Mouse (Mus musculus): Measurements from ENCODE around the gene Nog. TPM values are rescaled to one million over a fixed set of nuclear protein-coding genes. Genes with fewer than 3 reads are reported as not detected.
A peak's percentile ranks its signal among the peaks of the same experiment; 100 is the strongest.

The Nog gene
- total RNA-seq, 2 experiments from 2014 or later, result 13.0 to 13.7 TPM

DNA sequence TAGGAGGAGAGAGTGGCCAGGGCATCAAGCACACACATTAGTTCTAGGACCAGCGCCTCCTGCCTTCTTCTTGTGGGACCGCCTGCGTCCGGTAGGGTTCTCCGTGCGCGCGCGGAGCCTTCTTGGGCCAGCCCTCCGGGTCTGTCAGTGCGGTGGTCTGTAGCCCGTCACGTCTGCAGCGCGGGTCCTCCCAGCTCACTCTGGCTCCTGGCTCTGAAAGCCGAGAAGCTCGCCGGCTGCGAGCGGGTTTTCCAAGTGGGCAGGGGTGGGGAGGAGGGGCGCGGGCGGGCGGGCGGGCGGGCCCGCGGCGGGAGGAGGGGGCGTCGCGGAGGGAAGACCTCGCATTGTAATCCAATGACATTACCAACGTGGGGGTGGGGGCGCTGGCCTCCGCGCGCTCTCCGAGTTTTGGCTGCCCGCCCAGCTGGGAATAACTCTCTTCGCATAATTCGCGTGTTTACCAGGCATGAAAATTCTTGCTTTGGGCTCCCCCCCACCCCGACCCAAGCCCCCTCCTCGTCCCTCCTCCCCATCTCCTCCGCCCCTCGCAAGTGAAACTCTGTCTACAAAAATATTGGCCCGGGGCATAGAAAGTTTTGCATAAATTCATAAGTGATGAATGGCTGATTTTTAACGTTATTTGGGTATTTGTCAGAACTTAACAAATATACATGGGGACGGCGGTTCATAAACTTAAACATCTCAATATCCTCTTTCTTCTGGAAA, 3.7 kb downstream of the Nog start:
- DNase-seq (ENCODE audit: extremely low spot score in 1 of 2, low spot score in 2 of 2), result peak; percentile 30 to 63
- intact Hi-C loops (cut with DNase I), result no loop called here

DNA sequence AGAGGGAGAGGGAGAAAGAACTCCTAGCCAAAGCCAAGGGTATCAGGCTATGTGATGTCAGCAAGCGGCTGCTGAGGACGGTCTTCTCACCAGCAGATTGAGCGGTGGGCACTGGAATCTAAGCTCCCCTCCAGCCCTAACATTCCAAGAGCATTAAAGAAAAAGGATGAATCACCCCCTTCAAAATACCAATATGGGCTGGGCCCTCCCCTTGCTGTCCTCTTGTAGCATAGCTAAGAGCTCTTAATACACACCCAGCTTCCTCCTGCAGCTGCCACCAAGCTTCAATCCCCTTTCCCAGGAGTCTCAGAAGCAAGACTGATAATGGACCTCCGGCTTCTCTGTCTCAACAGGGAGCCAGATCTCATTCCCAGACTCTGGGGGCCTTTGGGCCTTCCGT, 4.6 kb downstream of the Nog start:
- intact Hi-C loops (cut with DNase I), result no loop called here
- no peak for DNase-seq (ENCODE audit: extremely low spot score in 1 of 2, low spot score in 2 of 2)

DNA sequence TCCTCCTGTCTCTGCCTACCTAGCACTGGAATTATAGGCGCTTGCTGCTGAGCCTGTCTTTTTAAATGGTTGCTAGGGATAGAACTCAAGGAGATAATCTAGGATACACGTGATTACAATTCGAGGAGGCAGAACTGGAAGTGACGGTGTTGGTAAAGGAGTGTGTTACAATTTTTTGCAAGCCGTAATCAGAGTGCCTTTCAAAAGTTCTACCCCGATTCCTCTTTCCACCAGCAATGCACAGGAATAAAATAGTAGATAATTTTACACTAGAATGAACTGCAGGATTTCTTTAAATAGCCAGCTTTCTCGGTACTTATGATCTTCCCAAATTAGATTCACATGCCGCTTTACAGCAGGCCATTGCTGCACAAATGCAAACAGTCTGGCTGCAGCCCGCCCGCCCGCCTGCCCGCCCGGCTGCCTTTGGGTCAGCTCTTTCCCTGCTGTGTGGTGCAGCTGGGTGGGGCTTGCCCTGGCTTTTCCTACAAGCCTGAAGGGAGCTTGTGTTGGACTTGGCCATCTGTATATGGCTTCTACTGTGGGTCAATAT, 32.2 kb downstream of the Nog start:
- DNase-seq (ENCODE audit: extremely low spot score in 1 of 2, low spot score in 2 of 2), result peak; percentile 23 to 34
- intact Hi-C loops (cut with DNase I), result no loop called here

DNA sequence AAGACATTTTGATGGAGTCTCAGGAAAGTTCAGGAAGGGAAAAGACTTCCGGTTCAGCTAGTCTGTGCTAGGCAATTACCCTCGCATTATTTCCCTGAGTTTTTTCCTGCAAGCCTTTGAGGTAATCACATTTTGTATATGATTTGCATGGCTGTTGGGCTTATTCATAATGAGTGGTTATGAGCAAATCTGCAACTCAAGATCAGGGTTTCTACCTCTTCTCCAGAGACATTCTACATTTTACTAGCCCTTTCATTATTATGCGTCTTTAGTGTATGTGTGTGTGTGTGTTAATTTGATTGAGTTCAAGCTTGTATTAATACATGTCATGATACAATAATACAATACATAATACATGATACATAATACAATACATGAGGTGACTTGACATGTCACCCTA, 34.6 kb downstream of the Nog start:
- intact Hi-C loops (cut with DNase I), result no loop called here
- no peak for DNase-seq (ENCODE audit: extremely low spot score in 1 of 2, low spot score in 2 of 2)

DNA sequence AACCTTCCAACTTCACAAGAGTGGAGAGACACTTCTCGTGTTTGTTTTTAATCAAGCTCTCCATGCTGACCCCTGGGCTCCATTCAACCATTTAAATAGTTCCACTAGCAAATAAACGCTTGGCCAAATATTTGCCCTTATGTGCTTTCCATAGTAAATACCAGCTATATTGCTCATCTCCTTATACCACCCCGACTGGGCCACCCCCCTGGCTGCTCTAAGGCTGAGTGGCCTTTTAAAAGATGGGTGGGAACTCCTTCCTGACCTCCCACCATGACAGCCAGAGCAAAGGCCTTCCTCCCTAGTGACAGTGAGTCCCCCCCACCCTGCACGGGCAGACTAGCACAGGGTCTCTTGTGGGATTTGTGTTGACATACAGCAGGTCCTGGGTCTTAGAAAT, 37.1 kb downstream of the Nog start:
- DNase-seq (ENCODE audit: extremely low spot score in 1 of 2, low spot score in 2 of 2), result no peak
- intact Hi-C loops (cut with DNase I), result no loop called here

DNA sequence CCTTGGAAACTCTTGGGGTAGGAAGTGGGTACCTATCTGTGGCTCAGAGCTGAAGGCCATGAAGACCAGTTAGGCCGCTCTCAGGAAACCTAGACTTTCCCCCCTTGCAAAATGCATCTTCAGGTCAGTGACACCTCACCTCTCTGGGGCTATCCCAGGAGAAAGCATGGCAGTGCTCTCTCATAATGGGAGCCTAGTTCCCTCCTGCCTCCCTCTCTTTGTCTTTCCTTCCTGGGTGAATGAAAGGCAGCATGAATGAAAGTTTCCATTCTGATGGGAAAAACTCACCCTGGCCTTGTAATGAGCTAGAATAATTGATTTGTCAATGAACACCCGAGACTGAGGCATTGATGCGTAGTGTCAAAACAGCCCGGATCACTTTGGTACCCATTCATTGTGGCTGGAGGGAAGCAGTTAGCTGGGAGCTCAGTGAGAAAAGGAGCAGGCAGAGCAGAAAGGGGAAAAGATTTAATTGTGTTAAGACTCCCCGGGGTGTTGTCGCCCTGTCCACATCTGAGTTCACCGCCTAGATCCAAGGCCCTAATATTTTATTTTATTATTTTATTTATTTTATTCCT, 42.7 kb downstream of the Nog start:
- intact Hi-C loops (cut with DNase I), result no loop called here
- DNase-seq (ENCODE audit: extremely low spot score in 1 of 2, low spot score in 2 of 2), result no peak

DNA sequence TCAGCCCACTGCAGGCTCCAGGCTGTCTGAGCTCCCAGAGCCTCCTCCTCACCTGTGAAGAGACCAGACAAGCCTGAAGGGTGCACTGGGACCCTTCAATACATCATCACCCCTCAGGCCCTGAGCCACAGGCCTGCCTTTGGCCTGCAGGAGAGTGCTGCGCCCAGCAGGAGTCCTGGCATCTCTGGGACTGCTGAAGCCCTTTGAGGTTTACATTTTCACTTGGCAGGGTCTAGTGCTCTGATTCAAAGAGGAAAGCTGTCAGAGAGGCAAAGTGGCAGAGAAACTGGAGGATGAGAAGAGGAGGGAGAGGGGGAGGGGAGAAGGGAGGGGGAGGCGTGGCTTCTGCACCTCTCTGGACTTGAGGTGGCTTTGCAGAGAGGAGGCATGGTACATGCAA, 44.2 kb downstream of the Nog start:
- intact Hi-C loops (cut with DNase I), result no loop called here
- no peak for DNase-seq (ENCODE audit: extremely low spot score in 1 of 2, low spot score in 2 of 2)

DNA sequence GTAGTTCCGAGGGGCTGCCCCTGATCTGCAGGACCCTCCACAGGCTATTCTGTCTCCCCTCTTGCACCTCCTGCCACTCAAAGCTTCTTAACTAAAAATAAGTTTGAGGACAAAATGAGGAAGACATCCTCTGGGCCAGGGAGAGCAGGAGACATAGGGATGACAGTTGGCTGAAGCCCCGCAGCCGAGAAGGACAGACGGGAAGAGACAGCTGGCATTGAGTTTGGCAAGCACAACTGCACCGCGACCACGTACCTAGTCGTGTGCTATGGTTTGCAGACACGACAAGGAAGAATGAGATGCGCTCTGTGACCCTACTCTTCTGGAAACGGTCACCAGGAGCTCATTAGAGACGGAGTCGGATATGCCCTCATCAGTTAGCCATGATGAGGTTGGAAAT, 48.2 kb downstream of the Nog start:
- intact Hi-C loops (cut with DNase I), result no loop called here
- no peak for DNase-seq (ENCODE audit: extremely low spot score in 1 of 2, low spot score in 2 of 2)

Other genes with a start within 250 kb of the Nog start
- 10 to 100 TPM; 42.4 to 42.9 TPM for gene Dgke, start 235.5 kb downstream of the Nog start, total RNA-seq (2021)
- not detected for gene Gm525, start 228.5 kb downstream of the Nog start, total RNA-seq (2021)